Mouse (Mus musculus): ENCODE measurements at regions not wholly inside any gene's neighbourhood (a gene's known extent, or its start where the extent isn't known, plus 50 kb on each side); places are given as distances from the start of the nearest gene placed in this dataset.

DNA sequence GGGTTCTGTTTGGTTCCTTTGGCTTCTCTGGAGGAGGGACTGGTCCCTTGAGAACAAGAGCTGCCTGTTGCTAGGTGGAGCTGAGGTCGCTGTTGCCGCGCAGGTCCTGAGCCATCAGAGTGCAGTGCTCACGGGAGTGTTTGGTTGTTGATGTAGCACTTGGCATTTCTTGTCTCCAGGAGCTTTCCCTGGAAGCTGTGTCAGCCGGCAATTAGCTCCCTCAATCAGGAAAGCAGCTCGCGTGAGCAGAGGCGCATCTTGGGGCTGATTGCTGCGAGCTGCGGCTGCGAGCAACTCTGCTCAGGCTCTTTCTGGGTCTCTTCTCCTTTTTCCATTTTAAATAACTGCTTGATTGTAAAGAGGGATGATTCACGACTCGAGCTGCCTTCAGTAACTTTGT is 147.6 kb upstream of the Zc3h12a start:
- TF ChIP-seq CTCF (conservative IDR thresholded peaks at IDR 0.05; ENCODE audit: low read length) = no peak
- no peak for TF ChIP-seq NANOG (IDR thresholded peaks at IDR 0.05; ENCODE audit: borderline replicate concordance, low read length)

All from E14TG2a.4 (cell line).